Mouse (Mus musculus): Measurements from ENCODE around the gene Jakmip3. TPM values are rescaled to one million over a fixed set of nuclear protein-coding genes. Genes with fewer than 3 reads are reported as not detected.

Gene Jakmip3
- total RNA-seq, 2 experiments from 2014 or later = 42.1 to 42.6 TPM

DNA sequence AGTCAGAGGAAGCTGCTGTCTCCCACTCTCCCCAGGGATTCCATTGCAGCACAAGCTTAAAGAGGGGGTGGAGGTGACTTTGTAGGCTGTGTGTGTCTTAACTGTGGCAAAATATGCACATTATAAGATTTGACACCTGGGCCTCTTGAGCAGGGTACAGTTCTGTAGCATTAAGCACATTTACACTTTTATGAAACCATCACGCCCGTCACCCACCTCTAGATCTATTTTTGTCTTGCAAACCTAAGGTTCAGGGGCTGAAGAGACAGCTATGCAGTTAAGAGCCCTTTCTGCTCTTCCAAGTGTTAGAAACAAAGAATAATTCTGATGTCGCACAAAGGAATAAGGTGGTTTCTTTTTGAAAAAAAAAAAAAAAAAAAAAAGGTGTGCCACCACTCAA is 5.1 kb downstream of the Jakmip3 start:
- DNase-seq = no peak
- intact Hi-C loops (cut with DNase I) = no loop called here

DNA sequence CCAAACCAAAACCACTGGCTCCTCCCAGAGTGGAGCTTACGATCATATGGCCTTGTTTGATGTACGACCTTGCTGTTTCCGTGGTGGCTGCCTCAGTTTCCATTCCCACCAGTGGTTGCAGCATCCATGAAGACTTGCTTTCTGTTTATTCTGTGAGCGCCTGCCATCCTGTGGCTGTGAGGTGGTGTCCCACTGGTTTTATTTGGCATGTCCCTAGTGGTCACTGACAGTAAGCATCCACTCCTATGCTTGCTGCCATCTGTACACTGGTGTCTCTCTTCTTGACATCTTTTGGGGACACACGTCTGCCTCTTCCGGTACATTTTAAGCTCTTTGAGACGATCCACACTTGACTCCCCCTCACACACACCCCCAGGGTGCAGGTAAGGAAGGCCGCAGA is 7.2 kb downstream of the Jakmip3 start:
- intact Hi-C loops (cut with DNase I) = loop anchor here (1.0 kb wide), 1 partner anchor 47 kb away; no protein-coding TSS in a partner anchor
- no peak for DNase-seq

DNA sequence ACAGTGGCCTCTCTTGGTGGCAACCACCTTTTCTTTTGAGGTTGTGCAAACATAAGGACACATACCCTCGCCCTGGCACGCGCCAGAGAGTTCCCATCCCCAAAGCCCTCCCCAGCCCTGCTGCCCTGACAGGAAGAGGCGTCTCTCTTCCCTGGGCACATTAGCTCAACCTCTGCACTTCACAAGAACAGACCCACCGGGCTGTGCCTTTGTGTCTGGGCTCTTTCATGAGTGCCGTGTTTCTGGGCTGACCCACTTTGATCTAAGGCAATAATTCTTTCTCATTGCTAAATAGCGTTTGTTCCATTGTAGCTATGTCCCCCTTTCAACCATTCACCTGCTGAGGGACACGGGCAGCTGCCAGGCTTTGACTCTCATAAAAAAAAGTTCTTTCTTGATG is 7.8 kb downstream of the Jakmip3 start:
- no peak for DNase-seq
- intact Hi-C loops (cut with DNase I) = loop anchor here (1.0 kb wide), 1 partner anchor 46 kb away; no protein-coding TSS in a partner anchor

DNA sequence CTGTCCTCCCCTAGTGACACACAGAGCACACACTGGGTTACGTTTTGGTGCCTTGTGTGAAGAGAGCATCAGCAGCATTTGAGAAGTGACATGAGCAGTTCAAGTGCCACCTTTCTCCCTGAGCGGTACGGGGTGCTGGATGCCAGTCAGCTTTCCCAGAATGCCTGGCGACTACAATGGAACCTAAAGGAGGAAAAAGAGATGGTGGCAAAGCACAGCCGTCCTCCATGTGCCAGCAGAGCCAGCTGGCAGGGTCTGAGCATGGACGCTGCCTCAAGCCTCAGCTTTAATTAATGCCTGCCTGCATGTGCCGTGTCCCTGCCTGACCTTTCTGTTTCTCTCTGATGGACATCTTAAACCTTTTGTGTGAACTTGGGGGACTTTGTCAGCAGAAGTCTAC is 15.3 kb downstream of the Jakmip3 start:
- peak; percentile 37 for DNase-seq
- intact Hi-C loops (cut with DNase I) = no loop called here

DNA sequence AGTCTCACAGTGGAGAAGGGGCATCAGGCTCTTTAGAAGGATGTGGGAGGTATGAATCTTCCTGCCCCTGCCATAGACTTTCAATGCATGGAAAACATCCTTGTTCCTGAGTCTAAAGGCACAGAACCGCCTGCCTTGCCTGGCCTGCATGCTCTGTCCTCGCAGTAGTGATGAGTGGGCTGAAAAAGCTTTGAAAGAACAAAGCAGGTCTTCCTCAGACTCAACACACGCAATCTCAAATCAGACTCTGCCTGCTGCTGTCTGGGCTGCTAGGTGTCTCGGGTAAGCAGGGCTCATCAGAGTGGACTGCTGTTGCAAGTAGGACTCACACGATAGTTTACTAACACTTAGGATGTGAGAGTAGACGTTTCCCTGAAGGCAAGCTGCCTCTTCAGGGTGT is 16.6 kb downstream of the Jakmip3 start:
- DNase-seq = no peak
- intact Hi-C loops (cut with DNase I) = no loop called here

DNA sequence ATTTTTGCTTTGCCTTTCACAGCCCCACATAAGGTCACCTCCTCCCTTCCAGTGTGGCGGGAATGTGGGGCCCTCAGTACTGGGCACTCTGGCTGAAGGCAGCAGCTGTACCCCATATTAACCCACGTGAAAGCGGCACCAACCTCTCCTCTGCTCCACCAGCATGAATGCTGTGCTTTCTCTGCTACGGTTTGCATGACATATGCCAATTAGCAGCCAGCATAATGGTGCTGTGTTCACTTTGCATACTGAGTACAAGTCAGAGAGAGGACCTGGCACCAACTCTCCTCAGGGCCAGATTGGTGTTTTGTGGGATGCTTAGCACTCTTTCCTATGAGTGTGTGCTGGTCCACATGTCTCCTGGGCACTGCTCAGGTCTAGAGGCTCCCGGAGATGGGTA is 19.2 kb downstream of the Jakmip3 start:
- intact Hi-C loops (cut with DNase I) = no loop called here
- DNase-seq = no peak

DNA sequence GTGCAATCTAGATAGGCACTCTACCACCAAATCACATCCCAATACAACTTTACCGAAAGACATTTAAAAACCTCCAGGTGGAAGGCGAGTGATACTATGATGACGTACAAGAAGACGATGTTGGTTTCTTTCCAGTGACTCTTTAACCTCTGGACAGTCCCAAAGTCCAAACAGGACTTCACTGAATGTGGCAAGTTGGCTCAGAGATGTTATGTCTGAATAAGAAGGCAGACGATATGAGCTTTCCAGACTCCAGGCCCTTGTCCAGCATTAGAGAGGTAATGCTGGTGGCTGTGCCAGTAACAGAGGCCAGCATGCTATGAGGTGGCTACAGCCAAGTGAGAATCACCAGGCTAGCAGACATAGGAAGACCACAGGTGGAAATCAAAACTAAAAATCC is 23.2 kb downstream of the Jakmip3 start:
- intact Hi-C loops (cut with DNase I) = no loop called here
- no peak for DNase-seq

DNA sequence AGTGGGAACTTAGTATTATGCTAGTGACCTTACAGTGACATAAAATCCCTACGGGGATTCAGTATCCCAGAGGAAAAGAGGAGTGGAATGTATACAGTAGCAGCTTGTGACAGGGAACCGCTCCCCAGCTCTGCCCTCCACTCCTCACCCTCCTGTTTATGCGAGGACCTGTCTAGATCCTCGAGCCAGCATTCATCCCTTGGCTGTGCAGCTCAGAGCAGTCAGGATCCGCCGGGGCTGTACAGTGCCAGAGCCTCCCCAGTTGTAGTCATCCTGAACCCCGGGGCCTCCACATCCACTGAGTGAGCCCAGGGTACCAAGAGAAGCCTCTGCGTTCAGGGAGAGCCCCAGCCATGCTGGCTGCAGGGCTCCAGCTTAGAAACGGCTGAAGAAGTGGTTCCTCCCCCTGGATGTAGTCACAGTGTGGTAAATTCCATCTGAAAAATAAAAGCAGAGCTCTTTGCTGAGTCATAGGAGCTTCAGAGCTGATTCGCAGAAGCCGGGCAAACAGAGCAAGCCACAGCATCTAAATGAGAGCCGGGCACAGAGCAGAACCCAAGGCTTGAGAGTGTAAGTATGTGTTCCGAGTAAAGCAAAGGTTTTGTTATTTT is 27.6 kb downstream of the Jakmip3 start:
- no peak for DNase-seq
- intact Hi-C loops (cut with DNase I) = no loop called here

DNA sequence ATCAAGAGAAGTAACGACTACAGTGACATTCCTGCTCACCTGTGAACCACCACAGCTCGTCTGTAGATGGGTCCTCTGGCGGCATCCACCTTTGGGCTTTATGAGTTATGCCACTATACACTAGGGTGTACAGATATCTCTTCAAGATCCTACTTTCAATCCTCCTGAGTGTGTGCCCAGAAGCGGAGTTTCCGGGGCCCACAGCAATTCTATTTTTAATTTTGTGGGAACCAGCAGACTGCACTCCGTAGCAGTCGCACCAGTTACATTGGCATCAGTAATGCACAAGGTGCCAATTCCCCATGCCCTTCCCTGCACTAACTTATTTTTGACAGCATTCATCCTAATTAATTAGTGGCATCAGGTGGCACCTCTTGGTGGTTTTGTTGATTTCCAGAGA is 37.0 kb downstream of the Jakmip3 start:
- DNase-seq = no peak
- intact Hi-C loops (cut with DNase I) = no loop called here

DNA sequence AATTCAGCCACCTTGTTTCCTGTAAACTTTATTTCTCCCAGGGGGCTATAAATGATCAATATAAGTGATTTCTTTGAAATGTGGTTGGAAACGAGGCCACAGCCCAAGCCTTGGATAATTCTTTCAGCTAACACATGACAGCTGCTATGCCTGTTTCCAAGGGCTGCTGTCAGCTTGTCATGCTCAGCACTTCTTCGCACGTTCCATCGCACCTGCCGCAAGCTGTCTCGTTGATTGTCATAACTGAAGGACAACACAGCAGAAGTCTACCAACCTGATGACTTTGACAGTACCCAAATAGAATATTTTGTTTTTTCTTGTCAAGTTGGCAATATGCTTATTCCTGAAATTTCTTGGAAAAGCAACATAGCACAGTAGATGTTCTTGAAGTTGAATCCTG is 44.0 kb downstream of the Jakmip3 start:
- no peak for DNase-seq
- intact Hi-C loops (cut with DNase I) = no loop called here

DNA sequence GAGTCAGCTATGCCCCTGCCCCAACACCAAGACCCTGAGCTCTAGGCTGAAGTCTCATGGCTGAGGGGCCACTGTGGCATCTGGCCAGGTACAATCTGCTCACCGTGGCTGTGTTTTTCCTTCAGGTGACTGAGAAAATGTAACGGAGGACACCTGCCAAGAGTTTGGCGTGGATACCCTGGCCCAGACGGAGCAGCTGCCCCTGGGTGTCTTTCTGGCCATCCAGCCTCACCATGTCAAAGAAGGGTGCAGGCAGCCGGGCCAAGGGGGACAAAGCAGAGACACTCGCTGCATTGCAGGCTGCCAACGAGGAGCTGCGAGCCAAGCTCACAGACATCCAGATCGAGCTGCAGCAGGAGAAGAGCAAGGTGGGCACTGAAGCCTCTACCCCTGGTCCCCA is 48.6 kb downstream of the Jakmip3 start:
- DNase-seq = peak; percentile 51
- intact Hi-C loops (cut with DNase I) = no loop called here

DNA sequence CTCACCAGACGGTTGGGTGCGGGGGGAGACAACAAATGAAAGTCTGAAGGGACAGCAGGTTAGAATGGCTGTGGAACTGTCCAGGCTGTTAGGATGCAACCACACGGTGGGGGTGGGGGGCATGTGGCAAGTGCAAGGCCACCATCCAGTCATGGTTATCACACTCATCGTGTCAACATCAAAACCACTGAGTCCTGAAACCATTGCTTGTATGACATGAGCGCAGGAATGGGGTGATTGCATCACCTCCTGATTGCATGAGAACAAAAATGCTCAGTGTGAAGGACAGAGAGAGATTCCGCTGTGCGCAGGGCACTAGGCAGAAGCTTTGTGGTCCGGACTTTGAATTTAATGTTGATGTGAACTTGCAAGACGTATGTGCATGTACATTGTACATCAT is 62.2 kb downstream of the Jakmip3 start:
- intact Hi-C loops (cut with DNase I) = no loop called here
- DNase-seq = no peak

DNA sequence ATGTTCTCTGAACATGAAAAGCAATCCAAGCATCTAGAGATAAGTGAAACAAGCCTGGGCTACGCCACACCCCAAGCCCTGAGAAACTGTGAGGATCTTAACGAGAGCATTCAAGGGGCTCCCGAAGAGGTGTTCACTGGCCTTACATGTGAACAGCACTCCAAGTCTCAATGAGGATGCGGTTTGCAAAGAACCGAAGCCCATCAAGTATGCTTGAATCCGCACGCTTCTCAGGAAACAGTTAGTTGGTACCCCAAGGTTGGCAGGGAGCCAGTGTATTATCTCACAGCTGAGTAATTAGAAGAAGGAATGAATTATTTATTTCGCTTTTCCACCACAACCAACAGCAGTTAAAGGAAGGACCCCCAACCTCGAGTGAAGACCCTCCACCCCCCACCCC is 62.7 kb downstream of the Jakmip3 start:
- intact Hi-C loops (cut with DNase I) = no loop called here
- no peak for DNase-seq

DNA sequence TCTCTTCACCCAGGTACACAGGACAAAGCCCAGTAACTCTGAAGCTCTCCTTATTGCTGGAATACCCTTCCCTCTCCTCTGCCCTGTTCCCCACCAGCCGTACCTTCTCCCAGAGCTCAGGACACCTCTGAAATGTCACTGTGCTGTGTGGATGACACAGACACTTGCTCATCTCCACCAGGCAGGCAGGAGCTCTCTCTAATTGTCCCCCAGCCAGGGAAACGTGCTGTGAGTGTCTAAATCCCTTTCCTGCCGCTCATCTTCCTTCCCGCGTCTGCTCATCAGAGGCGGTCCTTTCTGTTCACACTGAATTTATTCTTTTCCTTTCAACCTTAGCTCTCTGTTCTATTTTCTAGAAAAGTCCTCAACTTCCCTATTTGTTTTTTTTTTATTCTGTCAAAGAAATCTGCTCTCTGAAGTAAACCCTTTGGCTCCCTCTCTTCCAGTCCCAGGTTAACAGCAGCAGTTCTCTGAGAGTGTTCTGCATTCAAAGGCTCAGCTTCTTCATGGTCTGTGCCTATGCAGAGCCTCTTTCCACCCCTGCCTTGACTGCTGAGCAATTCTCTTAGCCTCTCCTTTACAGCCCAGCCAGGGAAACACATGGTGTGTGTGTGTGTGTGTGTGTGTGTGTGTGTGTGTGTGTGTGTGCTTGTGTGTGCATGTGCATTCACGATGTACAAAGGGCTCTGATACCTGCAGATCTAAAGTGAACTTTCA is 69.4 kb downstream of the Jakmip3 start:
- no peak for DNase-seq
- intact Hi-C loops (cut with DNase I) = no loop called here

DNA sequence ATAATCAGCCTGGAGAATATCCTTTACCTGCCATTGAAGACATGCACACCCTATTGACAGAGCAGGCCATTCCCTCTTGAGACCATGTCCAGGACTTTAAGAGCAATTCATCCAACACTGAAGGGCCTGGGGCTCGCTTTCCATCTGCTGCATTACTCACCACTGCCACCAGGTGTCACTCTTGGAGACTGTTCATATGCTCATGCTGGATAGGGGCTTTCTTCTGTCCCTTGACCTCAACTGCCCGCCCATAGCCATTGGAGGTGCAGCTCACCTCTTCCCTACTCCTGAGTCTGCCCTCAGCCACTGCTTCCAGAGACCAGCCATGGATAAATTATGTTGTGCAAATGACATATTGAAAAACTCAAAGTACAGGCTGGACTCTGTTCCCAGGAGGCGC is 70.5 kb downstream of the Jakmip3 start:
- peak; percentile 67 for DNase-seq
- intact Hi-C loops (cut with DNase I) = no loop called here

DNA sequence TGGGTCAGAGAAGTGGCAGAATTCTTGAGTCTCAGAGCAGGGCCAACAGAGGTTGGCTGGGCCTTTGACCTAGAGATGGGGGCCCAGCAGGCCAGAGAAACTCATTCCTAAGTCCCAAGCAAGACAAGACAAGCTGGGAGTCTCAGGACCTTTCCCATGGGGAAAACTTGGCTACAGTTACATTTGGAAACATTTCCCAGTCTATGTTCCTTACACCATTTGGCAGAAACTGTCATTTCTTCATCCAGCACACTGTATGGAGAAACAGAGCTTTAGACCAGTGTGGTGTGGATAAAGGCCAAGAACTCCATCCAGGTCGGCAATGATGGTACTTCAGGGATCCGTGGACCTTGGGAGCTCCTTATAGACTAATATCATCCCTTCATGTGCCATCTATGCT is 71.1 kb downstream of the Jakmip3 start:
- intact Hi-C loops (cut with DNase I) = no loop called here
- DNase-seq = no peak

DNA sequence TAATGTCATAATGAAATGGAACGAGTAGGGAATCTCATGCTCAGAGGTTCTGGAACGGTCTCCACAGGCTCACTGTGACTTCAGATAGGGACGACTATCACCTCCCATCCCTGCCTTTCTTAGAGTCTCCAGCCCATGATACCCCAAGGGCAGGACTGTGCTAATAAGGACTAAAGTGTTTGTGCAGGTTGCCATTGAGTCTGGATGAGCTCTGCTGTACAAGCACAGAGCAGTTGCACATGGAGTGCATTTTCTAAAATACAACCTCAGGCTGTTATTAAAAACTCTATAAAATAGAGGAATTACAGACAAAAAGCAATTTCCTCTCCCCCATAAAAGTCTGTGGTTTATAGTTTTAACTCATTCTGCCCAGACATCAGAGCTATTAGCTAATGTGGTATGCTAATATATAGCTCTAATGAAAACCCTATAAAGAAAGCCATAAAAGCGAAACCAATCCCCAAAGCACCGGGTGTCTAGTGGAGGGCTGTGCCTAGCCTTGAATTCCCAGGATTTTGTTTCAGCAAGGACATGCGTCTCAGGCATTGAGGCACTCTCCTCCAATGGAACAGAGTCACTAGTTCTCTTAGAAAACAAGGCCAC is 72.3 kb downstream of the Jakmip3 start:
- intact Hi-C loops (cut with DNase I) = no loop called here

DNA sequence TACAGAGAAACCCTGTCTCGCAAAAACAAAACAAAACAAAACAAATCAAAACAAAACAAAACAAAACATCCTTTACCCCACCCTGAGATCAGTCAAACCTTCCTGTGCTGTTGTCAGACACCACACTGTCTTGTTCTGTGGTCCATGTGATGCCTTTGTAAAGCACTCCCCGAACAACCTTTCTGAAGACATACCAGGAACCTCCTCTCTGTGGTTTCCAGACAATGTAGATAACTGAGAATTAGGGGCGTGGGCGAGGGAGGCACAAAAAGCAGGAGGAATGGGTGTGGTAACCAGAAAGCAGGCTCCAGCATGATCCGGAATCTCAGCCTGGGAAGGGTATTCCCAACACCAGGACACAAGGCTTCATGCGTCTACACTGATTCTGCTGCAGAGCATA is 74.6 kb downstream of the Jakmip3 start:
- no peak for DNase-seq
- intact Hi-C loops (cut with DNase I) = no loop called here

More for the DNA sequence above, 72.3 kb downstream of the Jakmip3 start:
- DNase-seq = no peak

DNA sequence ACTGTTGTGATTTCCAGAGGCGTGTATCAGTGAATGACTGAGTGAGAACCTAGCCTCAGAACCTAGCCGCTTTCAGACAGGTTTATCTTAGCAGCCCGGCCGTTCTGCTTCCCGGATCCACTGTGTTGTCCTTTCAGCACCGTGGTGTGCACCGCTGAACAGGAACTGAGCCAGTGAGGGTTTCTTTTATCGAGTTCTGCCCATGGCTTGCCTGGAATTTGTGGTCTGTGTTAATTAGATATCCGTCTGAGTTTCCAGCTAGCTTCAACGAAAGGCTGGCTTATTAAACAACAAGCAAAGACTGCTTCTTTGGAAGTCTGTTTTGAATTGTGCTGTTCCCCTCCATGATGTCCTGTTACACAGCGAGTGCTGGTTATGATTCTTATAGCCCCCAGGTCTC is 75.8 kb downstream of the Jakmip3 start:
- intact Hi-C loops (cut with DNase I) = no loop called here
- DNase-seq = no peak

DNA sequence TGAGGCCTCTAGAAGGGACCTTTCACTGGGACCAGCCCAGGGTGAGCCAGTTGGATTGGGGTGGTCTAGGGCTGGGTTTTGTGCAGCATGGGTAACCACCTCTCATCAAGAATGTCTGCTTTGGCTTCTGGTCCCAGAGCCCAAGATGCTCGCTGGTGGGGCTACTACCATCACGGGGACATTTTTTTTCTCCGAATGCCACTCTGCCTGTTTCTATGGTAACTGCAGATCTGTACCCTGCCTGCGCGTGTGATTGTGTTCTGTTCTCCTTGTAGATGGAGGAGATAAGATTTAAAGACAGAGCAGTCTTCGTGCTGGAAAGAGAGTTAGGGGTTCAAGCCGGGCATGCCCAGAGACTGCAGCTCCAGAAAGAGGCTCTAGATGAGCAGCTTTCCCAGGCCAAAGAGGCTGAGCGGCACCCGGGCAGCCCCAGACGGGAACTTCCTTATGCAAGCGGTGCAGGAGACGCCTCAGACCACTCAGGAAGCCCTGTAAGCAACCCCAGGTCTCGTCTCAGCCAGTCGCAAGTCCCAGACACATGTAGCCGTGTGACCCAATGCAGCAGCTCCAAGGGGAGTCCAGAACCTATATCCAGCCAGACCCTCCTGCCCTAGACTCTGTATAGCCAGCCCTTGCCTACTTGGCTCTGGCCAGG is 76.8 kb downstream of the Jakmip3 start:
- DNase-seq = no peak
- intact Hi-C loops (cut with DNase I) = no loop called here

DNA sequence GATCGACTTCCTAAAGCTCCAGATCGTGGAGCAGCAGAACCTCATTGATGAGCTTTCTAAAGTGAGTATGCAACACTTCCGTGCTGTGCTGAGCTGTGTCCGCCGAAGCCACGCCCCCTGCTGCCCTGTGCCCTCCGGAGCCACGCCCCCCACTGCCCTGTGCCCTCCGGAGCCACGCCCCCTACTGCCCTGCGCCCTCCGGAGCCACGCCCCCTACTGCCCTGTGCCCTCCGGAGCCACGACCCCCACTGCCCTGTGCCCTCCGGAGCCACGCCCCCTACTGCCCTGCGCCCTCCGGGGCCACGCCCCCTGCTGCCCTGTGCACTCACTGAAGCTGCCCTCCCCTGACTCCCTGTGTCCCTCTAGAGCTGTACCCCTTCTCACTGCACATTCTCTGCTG is 80.4 kb downstream of the Jakmip3 start:
- DNase-seq = no peak
- intact Hi-C loops (cut with DNase I) = no loop called here

DNA sequence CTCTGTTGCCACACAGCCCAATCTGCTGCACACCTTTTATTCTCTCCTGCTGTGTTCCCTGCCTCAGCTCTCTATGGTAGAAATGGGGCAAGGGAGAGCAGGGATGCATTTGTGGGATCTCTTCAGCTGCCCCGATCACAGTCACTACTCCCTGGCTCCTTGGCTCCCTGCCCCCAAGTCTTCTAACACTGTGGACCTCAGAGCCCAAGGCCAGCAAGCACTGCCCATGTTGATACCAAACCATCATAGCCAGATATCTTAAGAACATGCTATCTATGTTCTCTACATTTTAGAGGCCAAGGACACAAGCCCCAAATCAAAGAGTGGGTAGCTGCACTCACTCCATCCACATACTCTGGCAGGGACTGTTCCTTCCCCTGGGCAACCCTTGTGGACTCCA is 80.8 kb downstream of the Jakmip3 start:
- DNase-seq = no peak
- intact Hi-C loops (cut with DNase I) = no loop called here

Measured in left cerebral cortex, postnatal 4 days (tissue).